In the genomic region with DNA sequence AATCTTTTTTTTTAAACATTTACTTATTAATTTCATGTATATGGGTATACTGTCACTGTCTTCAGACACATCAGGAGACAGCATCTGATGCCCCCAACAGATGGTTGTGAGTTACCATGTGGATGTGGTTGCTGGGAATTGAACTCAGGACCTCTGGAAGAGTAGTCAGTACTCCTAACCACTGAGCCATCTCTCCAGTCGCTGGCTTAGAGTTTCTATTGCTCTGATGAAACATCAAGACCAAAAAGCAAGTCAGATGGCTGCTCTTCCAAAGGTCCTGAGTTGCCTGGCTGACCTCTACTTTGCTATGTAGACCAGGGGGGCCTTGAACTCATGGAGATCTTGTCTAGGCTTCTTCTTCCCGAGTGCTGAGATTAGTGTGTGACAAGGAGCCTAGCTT, we compare ENCODE assay signal across 17 mouse cellular contexts.
"Had no signal": no experiment of that assay in that cellular context is flagged by ENCODE, and none has a peak within 500 bp of the region (broad histone marks: within the 10 kb centered on the region; RNA-seq: fewer than 3 reads in every experiment).

No protein-coding gene starts in this region.

- H3K9me3 ChIP-seq: kidney, embryonic 15.5 days; limb, embryonic 12.5 days; liver, embryonic 13.5 days; lung, embryonic 15.5 days; midbrain, embryonic 13.5 days; neural tube, embryonic 15.5 days had no signal

- H3K36me3 ChIP-seq: kidney, embryonic 15.5 days; limb, embryonic 12.5 days; liver, embryonic 13.5 days; lung, embryonic 15.5 days; midbrain, embryonic 13.5 days; neural tube, embryonic 15.5 days had no signal

- ATAC-seq: liver, postnatal 0 days; midbrain, embryonic 13.5 days had no signal

- DNase-seq: kidney, postnatal 36 days; liver; liver, embryonic 13.5 days; liver, postnatal 0 days; lung, postnatal 14 days; right cerebral cortex, adult 18-20 months; right cerebral cortex, postnatal 25 days; thymus, postnatal 4 days had no signal

- H3K4me3 ChIP-seq: kidney, embryonic 15.5 days; layer of hippocampus, adult 2 months; limb, embryonic 12.5 days; liver, embryonic 13.5 days; lung, embryonic 15.5 days; midbrain, embryonic 13.5 days; myocyte; neural tube, embryonic 15.5 days had no signal

- H3K9ac ChIP-seq: kidney, embryonic 15.5 days; limb, embryonic 12.5 days; liver, embryonic 13.5 days; liver, postnatal 0 days; lung, embryonic 15.5 days; midbrain, embryonic 13.5 days; neural tube, embryonic 15.5 days had no signal

- H3K27ac ChIP-seq: kidney, embryonic 15.5 days; layer of hippocampus, adult 2 months; limb, embryonic 12.5 days; liver, embryonic 13.5 days; lung, embryonic 15.5 days; macrophage; midbrain, embryonic 13.5 days; neural tube, embryonic 15.5 days; stomach, postnatal 0 days had no signal

- H3K4me2 ChIP-seq: kidney, embryonic 15.5 days; limb, embryonic 12.5 days; liver, embryonic 13.5 days; lung, embryonic 15.5 days; midbrain, embryonic 13.5 days; neural tube, embryonic 15.5 days had no signal
